Mouse (Mus musculus) adipocyte (in vitro differentiated cells): ENCODE results near the gene Slc22a18.
"Not testable (repeated sequence)": the region's sequence is repeated elsewhere in the genome, so short reads cannot be mapped to it uniquely, and the experiment has no call there.

Experiments
- DNase-seq: peaks from one replicate; pipeline ENCODE4 v3.0.0-alpha.2; 2016; ENCODE audit warnings: low spot score

Slc22a18 gene

DNA sequence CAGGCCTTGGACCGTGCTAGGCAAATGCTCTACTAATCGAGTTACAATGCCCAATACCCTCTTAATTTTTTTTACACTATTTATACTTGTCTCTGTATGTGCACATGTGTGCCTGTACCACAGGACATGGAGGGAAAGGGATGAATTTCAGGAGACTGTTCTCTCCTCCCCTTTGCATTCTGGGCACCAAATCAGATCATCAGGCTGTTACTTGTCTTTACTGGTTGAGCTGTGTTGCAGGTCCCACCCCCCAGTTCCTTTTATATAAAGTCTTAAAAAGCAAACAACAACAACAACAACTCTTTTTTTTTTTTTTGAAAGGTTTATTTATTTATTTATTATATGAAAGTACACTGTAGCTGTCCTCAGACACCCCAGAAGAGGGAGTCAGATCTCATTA is 31.9 kb downstream of the Slc22a18 start:
- no peak for DNase-seq

DNA sequence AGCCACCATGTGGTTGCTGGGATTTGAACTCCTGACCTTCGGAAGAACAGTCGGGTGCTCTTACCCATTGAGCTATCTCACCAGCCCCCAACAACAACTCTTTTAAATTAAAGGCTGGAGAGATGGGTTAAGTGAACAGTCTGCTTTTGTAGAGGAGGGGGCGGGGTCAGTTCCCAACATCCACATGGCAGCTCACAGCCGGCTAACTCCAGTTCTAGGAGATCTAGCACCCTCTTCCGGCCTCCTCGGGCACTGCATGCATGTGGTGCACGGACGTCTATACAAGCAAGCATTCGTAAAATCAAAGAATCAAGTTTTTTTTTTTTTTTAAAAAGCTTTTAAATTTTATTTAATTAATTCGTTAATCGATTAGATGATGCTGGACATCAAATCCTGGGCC is 32.3 kb downstream of the Slc22a18 start:
- peak; percentile 34 for DNase-seq

DNA sequence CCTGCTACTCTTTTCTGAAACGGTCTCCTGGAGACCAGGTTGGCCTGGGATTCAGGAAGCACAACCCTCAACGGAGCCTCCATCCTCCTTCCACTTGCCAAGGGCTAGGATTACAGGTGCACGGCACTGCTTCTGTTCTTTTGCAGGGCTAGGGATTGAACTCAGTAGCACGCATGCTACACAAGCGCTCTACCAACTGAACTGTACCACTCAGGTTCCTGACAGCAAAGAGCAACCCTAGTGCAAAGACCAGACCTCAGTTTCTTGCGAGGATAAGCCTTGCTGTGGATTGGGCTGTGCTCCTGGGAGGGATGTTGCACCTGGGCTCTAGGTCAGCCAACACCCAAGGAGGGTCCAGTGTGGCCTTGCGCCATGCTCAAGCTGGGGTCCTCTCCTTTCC is 32.7 kb downstream of the Slc22a18 start:
- DNase-seq: no peak

DNA sequence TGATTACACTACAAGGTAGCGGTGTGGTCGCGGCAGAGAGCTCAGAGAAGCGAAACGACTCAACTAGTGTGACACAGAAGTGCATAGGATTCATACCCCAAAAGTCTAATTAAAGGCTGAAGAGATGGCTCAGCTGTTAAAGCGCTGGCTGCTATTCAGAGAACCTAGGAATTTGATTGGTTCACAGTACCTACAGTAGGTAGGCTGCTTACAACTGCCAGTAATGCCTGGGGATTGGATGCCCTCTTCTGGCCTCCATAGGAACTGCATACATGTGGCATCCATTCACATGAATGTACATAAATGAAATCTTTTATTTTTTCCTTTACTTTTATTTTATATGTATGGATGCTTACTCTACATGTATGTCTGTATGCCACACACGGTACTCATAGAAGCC is 33.1 kb downstream of the Slc22a18 start:
- peak; percentile 16 for DNase-seq

DNA sequence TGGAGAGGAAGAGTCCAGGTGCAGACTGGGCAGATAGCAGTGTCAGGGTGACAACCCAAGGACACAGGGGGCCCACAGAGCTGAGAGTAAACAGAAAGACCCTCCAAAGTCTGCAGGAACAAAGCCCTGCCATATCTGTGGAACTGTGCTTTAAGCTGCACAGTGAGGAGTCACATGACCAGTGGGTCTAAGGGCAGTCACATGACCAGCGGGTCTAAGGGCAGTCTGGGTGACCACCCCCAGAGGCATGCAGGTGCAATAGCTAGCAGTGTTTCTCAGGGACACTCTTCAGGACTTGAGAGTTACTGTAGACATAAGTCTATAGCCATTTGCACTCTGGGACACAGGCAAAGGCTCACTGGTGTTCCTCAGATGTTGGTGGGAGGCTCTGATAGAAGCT is 36.0 kb downstream of the Slc22a18 start:
- DNase-seq: no peak

DNA sequence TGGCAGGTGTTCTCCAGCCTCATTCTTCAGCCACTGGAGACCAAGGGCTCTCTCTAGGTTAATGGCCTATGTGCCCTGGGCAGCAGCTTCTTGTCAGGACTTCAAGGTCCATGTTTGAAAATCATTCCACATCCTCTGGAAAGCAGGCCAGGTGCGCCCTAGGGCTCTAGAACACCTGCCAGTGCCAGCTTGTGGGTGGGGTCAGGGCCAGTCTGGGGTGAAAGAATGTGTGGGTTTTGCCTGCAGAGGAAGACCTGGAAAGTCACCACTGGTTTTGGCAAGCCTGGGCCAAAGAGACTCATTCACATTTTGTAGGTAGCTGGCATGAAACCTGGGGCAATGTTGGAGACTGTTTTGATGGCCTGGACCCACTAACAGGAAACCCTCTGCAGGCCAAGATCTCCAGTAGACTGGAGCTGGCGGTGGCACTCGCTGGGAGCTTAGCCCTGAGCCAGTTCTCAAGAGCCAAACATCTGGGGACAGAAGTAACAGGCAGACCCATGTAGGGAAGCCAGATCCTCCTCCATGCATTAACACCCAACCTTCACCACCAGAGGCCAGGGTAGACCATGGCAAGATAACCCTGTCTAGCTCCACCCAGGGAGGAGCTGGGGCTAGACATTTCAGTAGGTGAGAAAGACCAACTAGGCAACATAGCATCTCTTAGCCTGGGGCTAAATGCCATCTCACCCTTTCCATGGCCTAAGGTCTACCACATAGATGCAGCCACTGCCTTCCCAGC is 37.2 kb downstream of the Slc22a18 start:
- DNase-seq: no peak

DNA sequence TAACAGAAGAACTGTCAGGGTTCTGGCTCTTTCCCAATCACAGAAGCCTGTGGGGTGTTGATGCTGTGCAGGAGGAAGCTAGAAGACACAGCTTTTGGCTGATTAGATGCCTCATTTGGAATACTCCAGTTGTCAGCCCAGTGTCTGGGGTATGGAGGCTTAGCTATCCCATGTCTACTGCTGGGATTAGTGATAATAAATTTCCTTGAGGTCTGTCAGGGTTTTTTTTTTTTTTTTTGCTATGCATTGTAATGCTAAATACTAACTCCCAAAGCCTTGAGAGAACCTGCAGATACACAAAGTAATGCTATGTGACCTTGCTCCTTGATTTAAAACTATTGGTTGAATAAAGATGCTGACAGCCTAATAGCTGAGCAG is 37.8 kb downstream of the Slc22a18 start:
- DNase-seq: no peak

DNA sequence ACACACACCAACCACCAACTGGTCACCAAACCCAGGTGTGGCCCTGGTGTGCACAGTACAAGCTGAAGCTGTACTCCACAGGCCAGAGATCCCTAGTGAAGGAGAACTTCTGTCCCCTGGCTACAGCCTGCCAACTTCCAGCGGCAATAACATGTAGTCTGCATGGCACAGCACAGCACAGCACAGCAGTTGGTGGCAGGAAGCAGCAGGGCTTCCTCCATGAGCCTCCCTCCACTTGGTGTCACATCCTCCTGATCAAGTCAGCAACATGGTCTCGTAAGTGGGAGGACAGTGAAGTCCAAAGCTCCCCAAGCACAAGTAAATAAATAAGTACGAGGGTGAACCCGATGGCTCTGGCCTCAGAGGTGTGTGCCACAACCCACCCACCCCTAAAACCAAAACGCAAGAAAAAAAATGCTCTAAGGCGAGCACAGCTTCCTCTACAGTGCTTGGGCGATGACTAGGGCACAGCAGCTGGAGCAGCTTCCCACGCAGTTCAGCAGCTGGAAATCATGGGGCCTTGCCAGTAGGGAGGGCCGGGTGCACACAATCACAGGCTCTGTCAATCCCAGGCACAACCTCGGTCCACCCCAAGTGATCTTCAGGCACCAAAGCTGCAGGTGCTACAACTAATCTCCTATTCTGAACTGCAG is 40.4 kb downstream of the Slc22a18 start:
- DNase-seq: no peak

DNA sequence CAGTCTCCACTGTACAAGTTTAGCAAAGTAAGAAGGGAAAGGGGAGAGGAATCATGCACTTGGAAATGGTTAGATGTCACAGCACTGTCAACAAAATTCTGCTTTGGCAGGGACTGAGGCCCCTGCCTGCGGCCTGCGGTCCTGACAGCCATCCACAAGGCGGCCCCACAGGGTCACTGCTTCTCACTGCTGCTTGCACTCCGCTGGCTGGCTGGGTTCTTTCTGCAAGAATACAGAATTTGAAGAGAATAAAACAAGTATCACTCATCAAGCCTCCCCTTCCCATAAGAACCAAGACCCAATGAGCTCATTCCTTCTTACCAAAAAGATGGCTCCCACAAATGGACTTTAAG is 40.9 kb downstream of the Slc22a18 start:
- no peak for DNase-seq

DNA sequence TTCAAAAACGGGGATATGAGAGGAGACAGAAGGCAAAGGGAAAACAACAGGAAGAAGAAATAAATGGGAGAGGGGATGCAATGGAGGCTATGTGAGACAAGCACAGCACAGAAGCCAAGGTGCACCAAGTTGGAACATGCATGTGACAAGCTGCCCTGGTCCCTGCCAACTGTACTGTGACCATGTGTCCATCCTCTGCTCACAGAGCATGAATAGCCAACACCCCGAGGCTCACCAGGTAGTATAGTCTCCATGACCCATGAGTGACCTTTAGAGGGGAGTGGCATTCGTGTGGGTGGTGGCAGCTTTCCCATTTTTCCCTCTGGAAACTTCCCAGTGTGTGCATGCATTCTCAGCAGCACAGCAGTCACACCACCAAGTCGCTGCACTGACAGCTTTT is 45.8 kb downstream of the Slc22a18 start:
- DNase-seq: no peak

DNA sequence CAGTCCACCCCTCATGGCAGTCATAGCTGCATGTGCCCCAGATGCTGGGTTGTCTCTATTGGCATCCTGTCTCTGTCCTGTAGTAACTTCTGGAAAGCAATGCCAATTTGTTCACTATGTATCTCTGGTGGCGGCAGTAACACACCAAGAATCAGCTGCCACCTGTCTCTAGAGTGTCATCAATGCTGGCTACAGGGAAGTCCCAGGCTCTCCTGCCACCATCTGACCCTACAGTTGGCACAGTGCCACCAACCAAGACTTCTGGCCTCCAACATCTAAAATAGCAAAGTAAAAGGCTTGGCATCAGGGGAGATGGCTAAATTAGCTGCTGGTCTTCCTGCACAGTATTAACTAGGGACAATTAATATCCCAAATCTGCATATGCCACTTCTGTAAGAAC is 58.9 kb downstream of the Slc22a18 start:
- peak; percentile 22 for DNase-seq

DNA sequence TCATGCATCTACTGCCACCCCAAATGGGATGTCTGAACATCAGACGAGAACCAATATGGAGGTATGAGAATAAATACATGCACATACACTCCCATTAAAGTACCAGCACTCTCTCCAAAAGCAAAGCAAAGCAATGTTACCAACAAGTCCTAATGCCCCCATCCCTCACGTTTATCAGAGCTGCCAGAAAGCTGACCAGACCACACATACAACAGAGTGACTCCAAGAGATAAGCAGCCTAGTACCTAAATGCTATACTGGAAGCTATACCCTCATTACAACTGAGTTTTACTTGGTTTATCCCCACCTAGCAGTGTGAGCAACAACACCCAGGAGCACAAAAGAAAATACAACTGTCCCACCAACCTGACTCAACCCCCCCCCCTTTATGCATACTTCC is 59.7 kb downstream of the Slc22a18 start:
- DNase-seq: no peak

DNA sequence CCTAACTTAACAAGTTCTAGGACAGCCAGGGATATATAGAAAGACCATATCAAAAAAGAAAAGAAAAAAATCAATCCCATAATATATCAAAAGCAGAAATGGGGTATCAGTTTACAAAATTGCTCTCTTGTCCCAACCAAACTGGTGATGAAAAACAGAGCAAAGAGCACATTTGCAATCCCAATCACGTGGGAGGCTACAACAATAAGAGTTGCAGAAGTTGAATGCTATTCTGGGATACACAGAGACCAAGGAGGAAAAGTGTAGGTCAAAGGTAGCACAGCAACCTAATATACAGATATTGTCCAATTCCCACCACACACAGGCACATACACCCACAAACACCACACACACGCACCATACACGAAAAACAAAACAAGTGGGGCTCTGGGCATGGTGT is 62.7 kb downstream of the Slc22a18 start:
- DNase-seq: peak; percentile 61

DNA sequence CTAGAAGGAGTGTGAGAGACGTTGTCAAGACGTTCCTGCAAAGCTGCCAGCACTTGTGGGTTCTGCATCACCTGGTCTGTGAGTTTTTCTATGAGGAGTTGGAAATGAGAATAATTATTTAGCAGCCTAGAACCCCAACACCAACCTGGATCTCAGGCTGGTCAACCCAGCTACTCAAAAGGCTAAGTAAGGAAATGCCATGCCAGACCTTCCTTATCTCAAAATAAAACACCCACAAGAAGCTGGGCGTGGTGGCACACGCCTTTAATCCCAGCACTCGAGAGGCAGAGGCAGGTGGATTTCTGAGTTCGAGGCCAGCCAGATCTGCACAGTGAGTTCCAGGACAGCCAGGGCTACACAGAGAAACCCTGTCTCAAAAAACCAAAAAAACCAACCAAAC is 64.7 kb downstream of the Slc22a18 start:
- DNase-seq: not testable (repeated sequence)

DNA sequence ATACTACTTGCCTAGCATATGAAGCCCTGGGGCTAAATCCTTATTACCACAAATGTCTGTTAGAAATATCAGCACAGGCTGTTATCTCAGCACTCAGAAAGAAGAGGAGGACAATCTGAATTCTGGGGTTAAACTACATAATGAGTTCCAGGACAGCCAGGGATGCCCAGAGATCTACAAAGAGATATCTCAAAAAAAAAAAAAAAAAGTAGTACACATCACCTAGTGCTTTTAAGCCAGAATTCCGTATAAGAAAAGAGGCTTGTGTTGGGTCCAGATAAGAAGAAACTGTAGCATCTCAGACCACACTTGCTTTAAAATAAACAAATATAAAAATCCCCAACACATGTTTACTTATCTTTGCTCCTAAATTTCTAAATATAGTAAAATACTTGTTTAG is 65.1 kb downstream of the Slc22a18 start:
- no peak for DNase-seq

DNA sequence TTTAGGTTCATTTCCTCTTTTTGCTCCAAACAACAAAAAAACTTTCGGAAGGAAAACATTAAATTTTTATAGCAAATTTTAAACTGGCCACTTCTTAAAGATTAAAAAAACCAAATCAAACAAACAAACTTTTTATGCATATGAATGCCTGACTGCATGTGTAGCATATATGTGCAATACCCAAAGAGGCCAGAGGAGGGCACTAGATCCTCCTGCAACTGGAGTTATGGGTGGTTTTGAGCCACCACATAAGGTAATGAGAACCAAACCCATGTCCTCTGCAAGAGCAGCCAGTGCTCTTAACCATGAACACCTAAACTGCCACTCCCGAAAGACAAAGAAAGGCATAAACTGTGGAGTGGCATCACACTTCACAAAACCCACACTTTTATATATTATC is 70.8 kb downstream of the Slc22a18 start:
- peak; percentile 26 for DNase-seq

DNA sequence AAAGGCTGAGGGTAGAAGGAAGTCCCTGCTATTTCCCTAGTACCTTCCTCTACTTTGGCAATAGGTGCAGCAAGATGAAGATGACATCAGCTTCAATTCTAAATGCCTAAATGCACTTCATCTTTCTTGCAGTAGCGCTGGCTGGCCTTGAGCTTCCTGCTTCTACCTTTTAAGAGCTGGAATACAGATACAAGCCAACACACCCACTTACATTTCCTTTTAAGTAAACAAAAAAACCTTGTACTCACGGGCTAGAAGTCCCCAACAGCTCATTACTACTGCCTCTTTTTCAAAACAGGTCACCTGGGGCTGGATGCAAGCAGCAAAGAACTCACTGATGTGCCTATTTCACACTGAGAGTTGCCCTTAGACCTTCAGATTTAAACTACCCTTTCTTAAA is 73.0 kb downstream of the Slc22a18 start:
- no peak for DNase-seq

DNA sequence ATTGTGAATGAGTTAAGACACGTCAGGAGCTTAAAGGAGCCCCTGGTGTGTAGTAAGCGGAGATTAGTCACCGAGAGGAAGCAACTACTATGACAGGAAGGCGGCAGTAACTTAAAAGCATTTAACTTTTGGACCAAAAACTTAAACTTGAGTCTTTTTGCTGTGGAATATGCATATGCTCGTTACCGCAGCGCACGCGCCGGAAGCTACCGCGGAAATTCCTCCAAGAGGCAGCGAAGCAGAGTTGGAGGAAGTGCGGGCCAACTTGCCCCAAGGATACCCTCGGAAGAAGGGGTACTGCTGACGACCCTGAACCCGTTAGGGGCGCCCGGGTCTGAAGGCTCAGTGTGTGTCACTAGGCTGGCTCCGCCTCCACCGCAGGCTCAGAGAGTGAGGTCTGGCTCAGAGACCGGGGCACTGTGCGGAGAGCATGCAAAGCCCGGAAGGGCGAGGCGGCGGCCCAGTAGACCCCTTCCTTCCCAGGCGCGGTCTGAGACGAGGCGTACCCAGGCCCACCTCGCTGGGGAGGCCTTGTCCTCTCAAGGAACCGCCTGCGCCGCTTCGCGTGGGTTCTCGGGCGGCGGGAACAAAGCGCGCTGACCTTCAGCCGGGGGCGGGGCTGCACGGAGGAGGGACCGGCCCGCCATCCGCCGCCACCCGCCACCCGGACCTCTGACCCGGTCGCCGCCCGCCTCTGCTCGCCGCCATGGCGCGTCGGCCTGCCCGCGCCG is 74.9 kb downstream of the Slc22a18 start:
- peak; percentile 64 for DNase-seq
